Mouse (Mus musculus) CD4-positive helper T cell, adult 2 months (primary cell): ENCODE data around the gene Gkn3.
A peak's percentile ranks its signal among the peaks of the same experiment; 100 is the strongest.

ENCODE experiments used
- DNase-seq: peaks from one replicate; pipeline ENCODE4 v3.0.0-alpha.2; 2012; ENCODE audit warnings: low read depth, missing footprints, low spot score

Gkn3 gene

DNA sequence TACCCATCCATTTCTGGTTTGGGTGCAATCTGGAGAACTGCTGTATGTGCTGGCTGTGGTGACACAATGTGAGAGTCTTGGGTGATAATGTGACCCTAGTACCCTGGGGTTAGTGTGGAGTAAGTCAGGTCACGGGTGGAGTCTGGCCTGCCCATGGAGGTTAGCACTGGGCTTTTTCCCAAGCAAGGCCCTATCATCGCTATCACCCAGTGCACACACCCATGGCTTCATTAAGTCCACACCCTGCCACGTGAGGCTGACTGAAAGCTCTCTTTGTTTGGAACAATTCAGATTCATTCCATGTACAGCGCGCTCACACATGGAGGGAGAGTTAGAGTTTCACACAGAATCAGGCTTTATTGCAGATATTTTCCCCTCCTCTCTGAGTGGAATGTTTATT, 34.3 kb downstream of the Gkn3 start:
- DNase-seq: no peak

DNA sequence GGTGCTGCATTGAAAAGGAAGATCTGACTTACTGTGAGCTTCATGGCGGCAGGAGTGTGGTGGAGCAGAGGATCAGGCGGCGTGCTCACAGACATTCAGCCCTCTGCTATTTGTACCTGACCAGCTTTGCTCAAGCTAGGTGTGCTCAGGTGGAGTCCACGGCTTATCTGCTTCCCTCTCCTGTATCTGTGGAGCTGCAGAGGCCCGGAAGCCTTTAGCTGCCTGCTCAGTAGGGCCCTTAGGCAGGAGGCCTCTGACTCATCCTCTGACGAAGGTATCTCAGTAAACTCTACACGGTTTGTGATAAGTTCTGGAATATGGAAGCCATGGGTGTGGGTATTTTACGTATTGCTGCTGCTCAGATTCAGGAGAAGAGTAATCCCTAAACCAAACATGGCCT, 37.9 kb downstream of the Gkn3 start, which contains the start of gene Gkn1:
Gene Gkn1, minus strand, starts transcription at position 114 of the 400 bp plus-strand sequence.
- DNase-seq: no peak

DNA sequence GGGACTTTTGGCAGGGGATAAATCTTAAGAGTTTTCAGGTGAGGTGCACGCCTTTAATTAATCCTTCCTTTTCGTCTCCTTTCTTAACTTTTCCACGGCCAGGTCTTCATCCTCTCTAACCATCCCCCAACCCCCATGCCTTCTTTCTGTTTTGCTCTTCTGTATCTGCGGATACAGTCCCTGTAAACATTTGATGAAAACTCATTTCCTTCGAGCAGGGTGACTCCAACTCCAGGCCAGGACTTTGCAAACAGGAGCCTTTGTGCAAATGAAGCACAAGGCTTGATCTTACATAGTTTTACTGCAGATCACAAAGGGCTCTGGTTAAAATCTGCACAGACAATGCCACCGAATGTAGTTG, 52.8 kb downstream of the Gkn3 start:
- DNase-seq: no peak

DNA sequence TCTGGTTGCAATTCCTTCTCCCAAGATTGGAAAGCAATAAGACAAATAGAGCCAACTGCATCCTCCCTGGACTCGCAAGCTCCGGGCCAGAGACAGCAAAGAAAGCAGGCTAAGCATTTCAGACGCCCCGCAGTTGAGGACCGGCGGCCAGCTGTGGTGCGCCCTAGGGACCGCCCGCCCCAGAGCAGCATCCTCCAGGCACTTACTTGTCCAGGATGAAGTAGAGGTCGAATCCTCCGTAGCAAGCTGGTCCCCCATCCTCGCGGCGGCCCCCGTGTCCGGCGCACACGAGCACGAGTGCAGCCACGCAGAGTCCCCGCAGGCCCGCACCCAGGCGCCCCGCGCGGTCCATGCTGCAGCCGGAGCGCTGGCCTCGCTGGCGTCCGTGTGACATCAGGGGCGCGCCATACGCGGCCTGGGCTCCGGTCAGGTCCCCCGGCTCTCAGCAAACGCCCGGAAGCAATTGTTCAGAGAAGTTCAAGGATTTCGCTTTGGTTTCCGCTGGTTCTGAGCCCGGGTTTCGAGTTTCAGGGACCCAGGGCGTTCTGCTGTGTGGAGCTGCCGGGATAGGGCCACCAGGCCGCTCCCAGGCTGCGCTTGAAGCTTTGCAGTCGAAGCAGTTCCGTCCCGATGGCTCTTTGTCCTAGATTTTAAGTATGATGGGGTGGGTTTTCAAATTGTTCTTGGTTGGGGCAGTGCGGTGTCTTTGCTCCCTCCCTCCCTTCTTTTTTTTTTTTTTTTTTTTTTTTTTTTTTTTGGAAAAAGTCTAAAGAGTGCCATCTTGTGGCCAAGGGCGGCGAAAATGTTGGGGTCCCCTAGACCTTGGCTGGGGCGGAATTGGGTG, 53.4 kb downstream of the Gkn3 start, which contains the start of gene Antxr1:
Gene Antxr1, minus strand, starts transcription at position 731 of the 844 bp plus-strand sequence.
- DNase-seq: peak; percentile 16

DNA sequence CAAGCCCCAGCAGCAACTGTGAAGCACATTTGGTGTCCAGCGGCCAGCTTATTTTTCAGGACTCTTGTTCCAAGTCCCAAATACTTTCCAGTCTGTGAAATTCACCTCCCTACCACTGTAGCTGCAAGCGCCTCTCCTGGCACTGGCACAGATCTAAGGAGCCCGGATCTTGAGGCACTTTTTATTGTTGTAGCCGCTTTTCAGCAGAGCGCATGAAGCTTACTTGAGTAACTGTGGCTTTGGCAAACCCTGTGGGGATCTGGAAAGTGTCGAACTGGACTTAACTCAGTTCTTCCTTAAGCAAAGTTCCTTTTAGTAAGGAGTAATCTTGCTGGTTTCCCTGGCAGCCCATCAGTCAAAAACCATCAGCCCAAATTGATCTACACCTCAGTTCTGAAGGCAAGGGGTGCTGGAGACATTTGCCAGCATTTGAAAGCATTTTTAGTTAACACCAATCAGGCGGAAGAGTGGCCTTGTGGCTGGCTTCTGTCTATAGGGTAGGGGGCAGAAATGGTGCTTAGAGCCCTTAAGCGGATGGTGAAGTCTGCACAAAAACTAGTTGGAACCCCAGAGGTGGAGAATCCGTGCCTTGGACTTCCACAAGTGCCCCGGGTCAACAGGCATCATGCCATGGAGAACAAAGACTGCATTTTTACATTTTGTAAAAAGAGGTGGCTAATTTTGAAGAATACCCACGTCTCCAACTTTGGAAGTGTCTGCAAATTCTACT, 54.2 kb downstream of the Gkn3 start:
- DNase-seq: no peak
